In genomic region chr14:28475421-28475820, GRCm38 (mm10) we compare ENCODE assay signal across 18 mouse cellular contexts. TPM values are rescaled to one million over a fixed set of nuclear protein-coding genes. Genes with fewer than 3 reads are reported as not detected.
A peak's percentile ranks its signal among the peaks of the same experiment; 100 is the strongest.
DNase-seq lines count a peak whose midpoint lies in the region; ATAC-seq and TF ChIP-seq lines count a peak whose summit lies in the region.
"Had no signal": no experiment of that assay in that cellular context is flagged by ENCODE, and none has a peak within 500 bp of the region (broad histone marks: within the 10 kb centered on the region; RNA-seq: fewer than 3 reads in every experiment).

No protein-coding gene starts in this region.

- H3K27me3 ChIP-seq in heart, embryonic 13.5 days (replicated peaks): no peaks in the 10 kb centered on the region
- H3K27me3 ChIP-seq in heart, embryonic 10.5 days (ENCODE audit: insufficient read depth, poor library complexity, severe bottlenecking): peaks cover 7% of the 10 kb centered on the region; the same call in 1 of the 2 replicates
- no peaks in the 10 kb centered on the region for H3K27me3 ChIP-seq in hindbrain, embryonic 11.5 days (ENCODE audit: control insufficient read depth, insufficient read depth, low read length)
- H3K27me3 ChIP-seq in midbrain, embryonic 13.5 days: no peaks in the 10 kb centered on the region
- H3K27me3 ChIP-seq in neural tube, embryonic 15.5 days (replicated peaks): no peaks in the 10 kb centered on the region; the same call in 1 of the 2 replicates
- no peaks in the 10 kb centered on the region for H3K27me3 ChIP-seq in liver, embryonic 11.5 days (replicated peaks; ENCODE audit: control insufficient read depth, insufficient read depth, low read length)
- H3K27me3 ChIP-seq: limb, embryonic 15.5 days; megakaryocyte, embryonic 14.5 days had no signal

- H3K4me3 ChIP-seq in heart, embryonic 13.5 days: no peak overlapping the region
- H3K4me3 ChIP-seq in heart, embryonic 10.5 days: no peak overlapping the region
- H3K4me3 ChIP-seq in hindbrain, embryonic 11.5 days (ENCODE audit: low read depth, low read length): no peak overlapping the region
- no peak overlapping the region for H3K4me3 ChIP-seq in midbrain, embryonic 13.5 days (replicated peaks)
- no peak overlapping the region for H3K4me3 ChIP-seq in neural tube, embryonic 15.5 days (replicated peaks)
- H3K4me3 ChIP-seq in layer of hippocampus, adult 2 months: no peak overlapping the region
- no peak overlapping the region for H3K4me3 ChIP-seq in liver, embryonic 11.5 days (ENCODE audit: low read depth, low read length)
- H3K4me3 ChIP-seq: embryonic facial prominence, embryonic 10.5 days; limb, embryonic 15.5 days; megakaryocyte, embryonic 14.5 days had no signal

- no peak for DNase-seq in heart, embryonic 10.5 days (ENCODE audit: low spot score)
- DNase-seq in hindbrain, embryonic 11.5 days (ENCODE audit: low spot score): peak; percentile 19
- no peak for DNase-seq in cerebellum, adult 9-11 months
- DNase-seq in layer of hippocampus, adult 2 months (ENCODE audit: low spot score in 2 of 2): no peak
- DNase-seq in liver, embryonic 11.5 days (ENCODE audit: low spot score): no peak
- DNase-seq: cerebellum, adult 18-20 months; gastrocnemius, postnatal 14 days; heart, postnatal 10 days; kidney, postnatal 25 days had no signal

- 31% methylated on average over 7 of the region's 7 CpGs for WGBS in heart, embryonic 13.5 days
- WGBS in heart, embryonic 10.5 days: 34% methylated on average over 7 of the region's 7 CpGs
- 35% methylated on average over 7 of the region's 7 CpGs for WGBS in hindbrain, embryonic 11.5 days
- WGBS in midbrain, embryonic 13.5 days: 29% methylated on average over 7 of the region's 7 CpGs
- WGBS in neural tube, embryonic 15.5 days: 9% methylated on average over 7 of the region's 7 CpGs
- WGBS in liver, embryonic 11.5 days: 32% methylated on average over 7 of the region's 7 CpGs

- no peak for ATAC-seq in heart, embryonic 13.5 days (ENCODE audit: extremely low read depth, insufficient number of reproducible peaks, low FRiP score, low TSS enrichment)
- no peak for ATAC-seq in hindbrain, embryonic 11.5 days (ENCODE audit: low FRiP score)
- peak; percentile 70; the same call in 1 of the 2 replicates for ATAC-seq in midbrain, embryonic 13.5 days
- peak; percentile 77 for ATAC-seq in neural tube, embryonic 15.5 days (ENCODE audit: low FRiP score)
- no peak for ATAC-seq in liver, embryonic 11.5 days (replicated peaks; ENCODE audit: low FRiP score)
- ATAC-seq: intestine, embryonic 16.5 days had no signal

- H3K27ac ChIP-seq in heart, embryonic 13.5 days (replicated peaks): no peak overlapping the region
- no peak overlapping the region for H3K27ac ChIP-seq in heart, embryonic 10.5 days
- H3K27ac ChIP-seq in hindbrain, embryonic 11.5 days (ENCODE audit: low read depth, low read length): no peak overlapping the region
- H3K27ac ChIP-seq in midbrain, embryonic 13.5 days: peak overlapping the region; percentile 58
- peak overlapping the region; percentile 48 for H3K27ac ChIP-seq in neural tube, embryonic 15.5 days (replicated peaks)
- no peak overlapping the region; the same call in 1 of the 2 replicates for H3K27ac ChIP-seq in layer of hippocampus, adult 2 months
- H3K27ac ChIP-seq in liver, embryonic 11.5 days (ENCODE audit: low read depth, low read length): no peak overlapping the region
- H3K27ac ChIP-seq: embryonic facial prominence, embryonic 10.5 days; limb, embryonic 15.5 days had no signal

- peak overlapping the region; percentile 25 for H3K4me2 ChIP-seq in heart, embryonic 13.5 days
- no peak overlapping the region for H3K4me2 ChIP-seq in hindbrain, embryonic 11.5 days (replicated peaks; ENCODE audit: low read depth, low read length)
- peak overlapping the region; percentile 21 for H3K4me2 ChIP-seq in midbrain, embryonic 13.5 days (replicated peaks)
- H3K4me2 ChIP-seq in neural tube, embryonic 15.5 days: peak overlapping the region; percentile 17; the same call in 1 of the 2 replicates
- no peak overlapping the region for H3K4me2 ChIP-seq in liver, embryonic 11.5 days
- H3K4me2 ChIP-seq: limb, embryonic 15.5 days; lung, embryonic 14.5 days had no signal

- H3K9ac ChIP-seq in heart, embryonic 13.5 days: no peak overlapping the region
- H3K9ac ChIP-seq in hindbrain, embryonic 11.5 days (ENCODE audit: low read depth, low read length): no peak overlapping the region
- no peak overlapping the region for H3K9ac ChIP-seq in midbrain, embryonic 13.5 days (replicated peaks)
- no peak overlapping the region for H3K9ac ChIP-seq in neural tube, embryonic 15.5 days (replicated peaks)
- H3K9ac ChIP-seq in liver, embryonic 11.5 days (ENCODE audit: low read depth, low read length): no peak overlapping the region
- H3K9ac ChIP-seq: limb, embryonic 15.5 days; lung, embryonic 14.5 days had no signal

- H3K4me1 ChIP-seq in heart, embryonic 13.5 days: peaks cover 17% of the 10 kb centered on the region
- H3K4me1 ChIP-seq in heart, embryonic 10.5 days: peaks cover 14% of the 10 kb centered on the region; the same call in 1 of the 2 replicates
- H3K4me1 ChIP-seq in hindbrain, embryonic 11.5 days (replicated peaks; ENCODE audit: control insufficient read depth, insufficient read depth, low read length): no peaks in the 10 kb centered on the region
- peaks cover 22% of the 10 kb centered on the region for H3K4me1 ChIP-seq in midbrain, embryonic 13.5 days (replicated peaks)
- peaks cover 17% of the 10 kb centered on the region for H3K4me1 ChIP-seq in neural tube, embryonic 15.5 days
- no peaks in the 10 kb centered on the region for H3K4me1 ChIP-seq in liver, embryonic 11.5 days (replicated peaks; ENCODE audit: control insufficient read depth, insufficient read depth, low read length)
- H3K4me1 ChIP-seq: megakaryocyte, embryonic 14.5 days had no signal

- TF ChIP-seq CTCF in layer of hippocampus, adult 2 months (conservative IDR thresholded peaks at IDR 0.05): no peak

- H3K9me3 ChIP-seq in heart, embryonic 13.5 days: no peaks in the 10 kb centered on the region
- no peaks in the 10 kb centered on the region for H3K9me3 ChIP-seq in heart, embryonic 10.5 days
- no peaks in the 10 kb centered on the region for H3K9me3 ChIP-seq in hindbrain, embryonic 11.5 days (ENCODE audit: control insufficient read depth, low read length)
- H3K9me3 ChIP-seq in midbrain, embryonic 13.5 days: no peaks in the 10 kb centered on the region
- no peaks in the 10 kb centered on the region for H3K9me3 ChIP-seq in neural tube, embryonic 15.5 days (replicated peaks)
- no peaks in the 10 kb centered on the region for H3K9me3 ChIP-seq in liver, embryonic 11.5 days (ENCODE audit: control insufficient read depth, low read length)
- H3K9me3 ChIP-seq: embryonic facial prominence, embryonic 10.5 days; limb, embryonic 15.5 days had no signal

- no peaks in the 10 kb centered on the region for H3K36me3 ChIP-seq in heart, embryonic 13.5 days
- H3K36me3 ChIP-seq in heart, embryonic 10.5 days: no peaks in the 10 kb centered on the region
- H3K36me3 ChIP-seq in hindbrain, embryonic 11.5 days (ENCODE audit: control insufficient read depth, insufficient read depth, low read length): no peaks in the 10 kb centered on the region
- H3K36me3 ChIP-seq in midbrain, embryonic 13.5 days: no peaks in the 10 kb centered on the region
- no peaks in the 10 kb centered on the region for H3K36me3 ChIP-seq in neural tube, embryonic 15.5 days
- no peaks in the 10 kb centered on the region for H3K36me3 ChIP-seq in liver, embryonic 11.5 days (ENCODE audit: control insufficient read depth, insufficient read depth, low read length)
- H3K36me3 ChIP-seq: embryonic facial prominence, embryonic 10.5 days; limb, embryonic 15.5 days had no signal

RNA-seq across cellular contexts. Expression of gene Wnt5a, which starts 29.1 kb away (rescaled TPM):
- 19.2 and 22.4 TPM in 2 replicates for polyA plus RNA-seq in heart, embryonic 13.5 days (2015; fragmentation: Nextera tagmentation; extraction: Ambion mirVana)
- 34.9 and 43.7 TPM in 2 replicates for polyA plus RNA-seq in heart, embryonic 10.5 days (2016; fragmentation: Nextera tagmentation; extraction: Ambion mirVana)
- polyA plus RNA-seq in hindbrain, embryonic 11.5 days (2014; fragmentation: Nextera tagmentation; extraction: Ambion mirVana): 49.1 and 49.6 TPM in 2 replicates
- polyA plus RNA-seq in midbrain, embryonic 13.5 days (2015; fragmentation: Nextera tagmentation; extraction: Ambion mirVana): 14.4 and 17.9 TPM in 2 replicates
- 14.9 and 18.9 TPM in 2 replicates for polyA plus RNA-seq in neural tube, embryonic 15.5 days (2015; fragmentation: Nextera tagmentation; extraction: Ambion mirVana)
- 10 to 100 TPM in 1 of 2 experiments, 1 to 10 TPM in 1; 9.8 to 11.9 TPM for total RNA-seq in layer of hippocampus, adult 2 months (2021)
- polyA plus RNA-seq in liver, embryonic 11.5 days (2014; fragmentation: Nextera tagmentation; extraction: Ambion mirVana): 2.2 and 3.7 TPM in 2 replicates
- total RNA-seq: neutrophil, adult 5-6 weeks had no signal

Comparison
In these comparisons a context has a peak if more than half of its experiments do, and no peak if none do; other contexts are left out.
1. ATAC-seq: peak in midbrain, embryonic 13.5 days (single experiment) and neural tube, embryonic 15.5 days (single experiment); none in heart, embryonic 13.5 days (single experiment), hindbrain, embryonic 11.5 days (single experiment) and liver, embryonic 11.5 days (single experiment).
2. H3K27ac ChIP-seq: peak in midbrain, embryonic 13.5 days (single experiment) and neural tube, embryonic 15.5 days (single experiment); none in heart, embryonic 13.5 days (single experiment), heart, embryonic 10.5 days (single experiment), hindbrain, embryonic 11.5 days (single experiment), layer of hippocampus, adult 2 months (single experiment) and liver, embryonic 11.5 days (single experiment).
3. H3K4me2 ChIP-seq: peak in heart, embryonic 13.5 days (single experiment), midbrain, embryonic 13.5 days (single experiment) and neural tube, embryonic 15.5 days (single experiment); none in hindbrain, embryonic 11.5 days (single experiment) and liver, embryonic 11.5 days (single experiment).